Mouse (Mus musculus) limb, embryonic 11.5 days (tissue): ENCODE measurements around the gene Atxn10. TPM values are rescaled to one million over a fixed set of nuclear protein-coding genes. Genes with fewer than 3 reads are reported as not detected.

Experiments
- ATAC-seq: fragments of 200-750 bp; cut with Nextera tagmentation; 2 replicates; pipeline ENCODE4 v1.8.0; 2017; ENCODE audit warnings: low read depth; ENCODE audit not compliant: insufficient number of reproducible peaks, low FRiP score, low TSS enrichment
- DNase-seq: peaks from one replicate; pipeline ENCODE4 v3.0.0-alpha.2; 2015; ENCODE audit warnings: low spot score
- H3K27ac ChIP-seq: fragments of 300-500 bp; sonication (generic); replicated peaks from 2 replicates; pipeline ENCODE4 v1.5.1; 2014; ENCODE audit warnings: low read depth, mild to moderate bottlenecking, low read length
- H3K27me3 ChIP-seq: fragments of 300-500 bp; sonication (generic); 2 replicates; pipeline ENCODE4 v1.6.1; 2014; ENCODE audit warnings: mild to moderate bottlenecking, low read length, mixed read lengths; ENCODE audit not compliant: control insufficient read depth, insufficient read depth
- H3K36me3 ChIP-seq: fragments of 300-500 bp; sonication (generic); 2 replicates; pipeline ENCODE4 v1.6.1; 2014; ENCODE audit warnings: mild to moderate bottlenecking, low read length, moderate library complexity, mixed read lengths; ENCODE audit not compliant: control insufficient read depth, insufficient read depth
- H3K4me1 ChIP-seq: fragments of 300-500 bp; sonication (generic); 2 replicates; pipeline ENCODE4 v1.6.1; 2014; ENCODE audit warnings: low read length, mixed read lengths; ENCODE audit not compliant: control insufficient read depth, insufficient read depth
- H3K4me2 ChIP-seq: fragments of 300-500 bp; sonication (generic); 2 replicates; pipeline ENCODE4 v1.6.1; 2014; ENCODE audit warnings: low read depth, mild to moderate bottlenecking, moderate library complexity; ENCODE audit not compliant: severe bottlenecking
- H3K4me3 ChIP-seq: fragments of 300-500 bp; sonication (generic); 2 replicates; pipeline ENCODE4 v1.5.1; 2014; ENCODE audit warnings: low read depth, low read length
- H3K9ac ChIP-seq: fragments of 300-500 bp; sonication (generic); 2 replicates; pipeline ENCODE4 v1.6.1; 2014; ENCODE audit warnings: mild to moderate bottlenecking, low read length
- H3K9me3 ChIP-seq: fragments of 300-500 bp; sonication (generic); 2 replicates; pipeline ENCODE4 v1.6.1; 2016; ENCODE audit warnings: low read length; ENCODE audit not compliant: control insufficient read depth
- WGBS: fragments of 180-500 bp; shearing (Covaris S2); extraction: QIAGEN DNeasy Blood & Tissue Kit; methylation state at CpG from one replicate; pipeline ENCODE4 v1.1.7; 2014; 5-methylcytosine and 5-hydroxymethylcytosine counted together
- polyA plus RNA-seq: library from polyadenylated mRNA; unstranded; fragments of >200 nt; fragmentation: Nextera tagmentation; extraction: Ambion mirVana; gene quantifications from 2 replicates; pipeline ENCODE4 v1.2.1, GENCODE M21; 2014

The Atxn10 gene
- polyA plus RNA-seq, 1 experiment from 2014 or later, result 331 TPM

DNA sequence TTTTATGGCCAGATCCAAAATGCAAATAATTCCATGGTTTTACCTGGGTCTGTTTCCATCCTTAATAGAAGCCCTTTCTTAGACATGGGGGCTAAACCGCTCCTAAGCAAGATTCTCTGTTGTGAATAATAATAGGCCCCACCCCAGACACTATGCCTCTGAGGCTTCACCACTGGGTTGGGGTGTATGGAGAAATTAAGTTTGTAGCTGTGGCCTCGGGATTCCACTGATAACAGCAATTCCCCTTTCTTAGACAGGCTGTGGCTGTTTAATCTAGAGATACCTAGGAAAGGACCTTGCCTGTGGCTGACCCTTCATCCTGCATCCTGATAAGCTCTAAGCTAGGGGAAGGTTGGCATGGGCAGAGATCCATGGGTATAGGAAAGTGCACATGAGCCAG is 78.6 kb downstream of the Atxn10 start:
- H3K27ac ChIP-seq, result no peak overlapping the region
- 86% methylated on average over 2 of the region's 2 CpGs for WGBS
- ATAC-seq (no peak), DNase-seq (no peak)
- 0 out of 2 replicates have a peak, but pooled peaks cover 2% of the 10 kb centered on the region for H3K36me3 ChIP-seq
- H3K9me3 ChIP-seq, result no peaks in the 10 kb centered on the region
- no peak overlapping the region for H3K4me2 ChIP-seq
- no peak overlapping the region for H3K4me3 ChIP-seq
- H3K9ac ChIP-seq, result no peak overlapping the region
- H3K4me1 ChIP-seq, result no peaks in the 10 kb centered on the region
- H3K27me3 ChIP-seq, result no peaks in the 10 kb centered on the region

DNA sequence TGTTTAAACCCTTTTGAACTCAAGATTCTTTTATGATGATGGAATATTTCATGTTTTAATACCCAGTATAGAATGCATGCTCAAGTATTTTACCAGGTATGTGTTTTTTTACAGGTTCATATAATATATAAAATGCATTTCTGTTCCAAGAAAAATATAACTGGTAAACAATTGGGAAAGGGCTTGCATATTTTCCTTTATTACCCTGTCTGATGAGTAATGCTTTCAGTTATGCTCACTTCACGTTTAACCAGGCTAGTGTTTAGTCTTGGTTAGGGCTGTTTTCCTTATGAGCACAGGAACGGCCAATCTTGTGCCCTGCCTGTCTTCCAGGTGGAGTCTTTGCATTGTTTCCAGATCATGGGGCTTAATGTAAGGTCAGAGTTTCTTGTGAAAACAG is 84.6 kb downstream of the Atxn10 start:
- WGBS, result 79% methylated on average over 2 of the region's 2 CpGs

DNA sequence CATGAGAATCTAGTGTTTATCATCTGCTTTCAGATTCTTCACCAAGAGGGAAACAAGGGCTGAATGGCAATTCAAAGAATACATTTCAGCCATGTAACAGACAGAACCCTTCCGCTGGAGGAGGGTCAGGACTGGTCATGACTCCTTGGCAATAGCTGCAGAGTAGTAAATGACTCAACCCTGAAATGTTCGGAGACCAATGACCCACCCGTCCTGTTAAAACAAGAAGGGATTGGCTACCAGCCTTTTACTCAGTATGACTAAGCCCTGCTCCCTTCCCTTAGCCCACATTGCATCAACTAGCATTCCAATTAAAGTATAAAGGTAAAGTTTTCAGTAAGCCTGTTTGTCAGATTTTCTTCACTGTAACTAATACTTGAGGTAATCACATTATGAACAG is 88.2 kb downstream of the Atxn10 start:
- H3K9ac ChIP-seq, result no peak overlapping the region
- H3K4me2 ChIP-seq, result no peak overlapping the region
- 79% methylated on average over 3 of the region's 3 CpGs for WGBS
- DNase-seq (no peak), ATAC-seq (no peak)
- H3K27ac ChIP-seq, result no peak overlapping the region
- H3K9me3 ChIP-seq, result no peaks in the 10 kb centered on the region
- H3K4me1 ChIP-seq, result no peaks in the 10 kb centered on the region
- H3K27me3 ChIP-seq, result no peaks in the 10 kb centered on the region
- no peak overlapping the region for H3K4me3 ChIP-seq
- H3K36me3 ChIP-seq, result no peaks in the 10 kb centered on the region

More for the DNA sequence above, 84.6 kb downstream of the Atxn10 start:
- no peaks in the 10 kb centered on the region for H3K27me3 ChIP-seq
- no peak for DNase-seq
- no peaks in the 10 kb centered on the region for H3K9me3 ChIP-seq
- no peak overlapping the region for H3K27ac ChIP-seq
- H3K4me3 ChIP-seq, result no peak overlapping the region
- H3K4me1 ChIP-seq, result no peaks in the 10 kb centered on the region
- H3K9ac ChIP-seq, result no peak overlapping the region
- no peaks in the 10 kb centered on the region for H3K36me3 ChIP-seq
- no peak overlapping the region for H3K4me2 ChIP-seq
- no peak for ATAC-seq

- no peaks in the 10 kb centered on the region for H3K4me1 ChIP-seq
- H3K27ac ChIP-seq, result no peak overlapping the region
- no peak for ATAC-seq
- no peaks in the 10 kb centered on the region for H3K36me3 ChIP-seq
- 88% methylated on average over 6 of the region's 6 CpGs for WGBS
- no peaks in the 10 kb centered on the region for H3K27me3 ChIP-seq
- no peak for DNase-seq
- no peak overlapping the region for H3K4me2 ChIP-seq
- no peak overlapping the region for H3K9ac ChIP-seq
- H3K4me3 ChIP-seq, result no peak overlapping the region
- no peaks in the 10 kb centered on the region for H3K9me3 ChIP-seq
Observed at GRCm38 (mm10) chr15:85428140-85428539, 92.1 kb downstream of the Atxn10 start.

- 94% methylated on average over 3 of the region's 3 CpGs for WGBS
Observed at GRCm38 (mm10) chr15:85442568-85442967, 106.5 kb downstream of the Atxn10 start.

GRCm38 (mm10) chr15:85446652-85447051 is 110.6 kb downstream of the Atxn10 start:
- Histone ChIP-seq H3K36me3 (no peaks in the 10 kb centered on the region; the same call in 1 of the 2 replicates), H3K9me3 (no peaks in the 10 kb centered on the region), H3K27ac (no peak overlapping the region), H3K27me3 (no peaks in the 10 kb centered on the region), H3K4me3 (no peak overlapping the region), H3K4me2 (no peak overlapping the region), H3K9ac (no peak overlapping the region), H3K4me1 (no peaks in the 10 kb centered on the region)
- 77% methylated on average over 3 of the region's 3 CpGs for WGBS
- ATAC-seq (no peak), DNase-seq (no peak)

More at GRCm38 (mm10) chr15:85442568-85442967, 106.5 kb downstream of the Atxn10 start:
- Histone ChIP-seq H3K4me2 (no peak overlapping the region), H3K9me3 (no peaks in the 10 kb centered on the region), H3K27me3 (no peaks in the 10 kb centered on the region), H3K27ac (no peak overlapping the region), H3K4me3 (no peak overlapping the region), H3K9ac (no peak overlapping the region), H3K4me1 (no peaks in the 10 kb centered on the region), H3K36me3 (no peaks in the 10 kb centered on the region; the same call in 1 of the 2 replicates)
- no peak for ATAC-seq
- no peak for DNase-seq

DNA sequence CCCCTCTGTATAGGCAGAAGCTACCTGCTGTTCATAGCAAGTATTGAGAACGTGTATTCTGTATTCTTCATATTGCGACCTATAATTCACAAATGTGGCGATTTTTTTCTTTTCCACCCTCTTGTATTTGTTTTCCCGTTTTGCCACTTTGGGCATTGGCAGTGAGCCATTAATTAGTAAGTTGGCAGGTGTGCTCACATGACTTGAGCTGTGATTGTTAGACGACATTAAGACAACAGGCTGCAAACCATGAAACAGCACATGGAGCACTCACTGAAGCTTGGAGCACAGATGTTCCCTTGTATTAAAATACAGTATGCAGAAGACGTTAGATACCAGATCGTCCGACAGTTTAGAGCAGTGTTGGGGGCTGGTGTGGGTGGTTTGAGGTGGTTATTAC is 120.8 kb downstream of the Atxn10 start:
- DNase-seq (no peak), ATAC-seq (no peak)
- H3K27ac ChIP-seq, result no peak overlapping the region
- no peaks in the 10 kb centered on the region for H3K27me3 ChIP-seq
- 84% methylated on average over 8 of the region's 8 CpGs for WGBS
- no peak overlapping the region for H3K4me3 ChIP-seq
- no peaks in the 10 kb centered on the region for H3K9me3 ChIP-seq
- no peaks in the 10 kb centered on the region for H3K4me1 ChIP-seq
- no peaks in the 10 kb centered on the region for H3K36me3 ChIP-seq
- H3K9ac ChIP-seq, result no peak overlapping the region
- no peak overlapping the region for H3K4me2 ChIP-seq

- Histone ChIP-seq H3K4me3 (no peak overlapping the region), H3K9me3 (no peaks in the 10 kb centered on the region), H3K27me3 (no peaks in the 10 kb centered on the region), H3K4me2 (no peak overlapping the region), H3K9ac (no peak overlapping the region), H3K36me3 (peaks cover 4% of the 10 kb centered on the region; the same call in 1 of the 2 replicates), H3K4me1 (no peaks in the 10 kb centered on the region), H3K27ac (no peak overlapping the region)
- ATAC-seq (no peak), DNase-seq (no peak)
- WGBS, result 75% methylated on average over 8 of the region's 8 CpGs
Observed at GRCm38 (mm10) chr15:85457838-85458237, 121.8 kb downstream of the Atxn10 start.

DNA sequence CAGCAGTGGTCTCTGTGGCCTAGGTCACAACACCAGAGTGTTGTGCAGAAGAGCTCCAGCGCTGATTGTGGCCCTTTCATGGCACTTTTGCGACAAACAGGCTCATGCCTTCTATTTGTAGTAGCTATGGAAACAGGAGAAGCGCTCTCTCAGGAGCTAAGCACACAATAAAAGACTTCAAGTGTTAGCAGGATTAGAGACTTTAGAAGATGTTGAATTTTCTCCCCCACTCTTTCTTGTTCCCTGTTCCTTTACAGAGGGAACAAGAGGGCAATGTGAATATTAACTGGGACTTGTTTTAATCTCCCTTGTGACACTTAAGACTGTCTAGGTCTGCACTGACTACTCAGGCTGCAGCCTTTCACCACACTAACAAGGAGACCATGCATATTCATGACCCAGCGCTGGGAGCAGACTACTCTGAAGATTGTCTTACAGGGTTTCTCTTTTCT is 122.6 kb downstream of the Atxn10 start:
- 67% methylated on average over 4 of the region's 4 CpGs for WGBS
- Histone ChIP-seq H3K36me3 (peaks cover 6% of the 10 kb centered on the region), H3K9ac (no peak overlapping the region), H3K4me3 (no peak overlapping the region), H3K9me3 (no peaks in the 10 kb centered on the region), H3K4me1 (no peaks in the 10 kb centered on the region), H3K27ac (no peak overlapping the region), H3K4me2 (no peak overlapping the region), H3K27me3 (no peaks in the 10 kb centered on the region)
- DNase-seq, result no peak
- no peak for ATAC-seq
